Mouse (Mus musculus): ENCODE data around the gene Art2b. TPM values are rescaled to one million over a fixed set of nuclear protein-coding genes. Genes with fewer than 3 reads are reported as not detected.
"Not testable (repeated sequence)": the region's sequence is repeated elsewhere in the genome, so short reads cannot be mapped to it uniquely, and the experiment has no call there.

Gene Art2b
- total RNA-seq (2021): not detected
- long read RNA-seq, experiment 1: 0 reads
- long read RNA-seq, experiment 2: 0 reads

GRCm38 (mm10) chr7:101585408-101585807 is at the start of gene Art2b:
TSS of gene Art2b (minus strand) at chr7:101585600.
- no peak for DNase-seq

GRCm38 (mm10) chr7:101634513-101634912 is 49.1 kb upstream of the Art2b start:
- no peak for DNase-seq

- DNase-seq: no peak
These were observed 48.3 kb upstream of the Art2b start for GRCm38 (mm10) chr7:101633629-101634177.

DNA sequence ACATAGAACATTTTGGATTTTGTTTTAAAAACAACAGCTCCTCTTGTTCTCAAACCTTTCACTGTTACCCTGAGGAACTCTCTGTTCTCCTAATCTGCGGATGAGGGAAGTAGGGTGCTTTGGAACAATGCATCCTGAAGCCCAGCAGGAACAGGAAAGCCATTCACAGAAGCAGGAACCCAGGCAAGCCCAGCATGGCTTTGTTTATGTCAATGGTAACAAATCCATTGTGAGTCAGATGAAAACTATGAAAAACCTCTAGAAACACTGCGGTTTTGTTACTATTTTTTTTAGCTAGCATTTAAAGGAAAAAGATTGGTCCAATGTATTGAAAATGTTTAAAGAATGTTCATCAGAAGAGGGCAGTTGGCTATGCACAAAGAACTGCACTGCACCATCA is 43.1 kb upstream of the Art2b start:
- DNase-seq: no peak

- not testable (repeated sequence) for DNase-seq
These were observed 41.8 kb upstream of the Art2b start for GRCm38 (mm10) chr7:101627166-101627565.

DNA sequence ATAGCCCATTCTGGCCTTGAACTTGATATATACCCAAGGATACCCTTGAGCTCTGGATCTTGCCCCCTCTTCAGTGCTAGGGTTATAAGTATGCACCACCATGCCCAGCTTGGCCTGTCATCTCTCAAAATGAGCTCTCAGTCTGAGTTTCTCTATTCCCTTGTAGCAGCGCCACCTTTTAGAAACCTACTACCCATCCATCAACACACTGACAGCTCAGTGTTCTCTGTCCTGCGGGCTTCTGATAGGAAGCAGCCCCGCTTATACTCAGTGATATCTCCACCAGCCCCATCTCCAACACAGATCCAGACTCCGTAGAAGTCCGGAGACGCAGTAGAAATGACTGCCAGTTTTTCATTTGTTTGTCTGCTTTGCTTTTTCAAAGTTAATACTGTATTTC is 38.9 kb upstream of the Art2b start:
- DNase-seq: no peak

GRCm38 (mm10) chr7:101621861-101622260 is 36.5 kb upstream of the Art2b start:
- DNase-seq: not testable (repeated sequence)

GRCm38 (mm10) chr7:101620373-101620772 is 35.0 kb upstream of the Art2b start:
- peak; percentile 28 for DNase-seq

- DNase-seq: no peak
These were observed 32.9 kb upstream of the Art2b start for GRCm38 (mm10) chr7:101618273-101618672.

DNA sequence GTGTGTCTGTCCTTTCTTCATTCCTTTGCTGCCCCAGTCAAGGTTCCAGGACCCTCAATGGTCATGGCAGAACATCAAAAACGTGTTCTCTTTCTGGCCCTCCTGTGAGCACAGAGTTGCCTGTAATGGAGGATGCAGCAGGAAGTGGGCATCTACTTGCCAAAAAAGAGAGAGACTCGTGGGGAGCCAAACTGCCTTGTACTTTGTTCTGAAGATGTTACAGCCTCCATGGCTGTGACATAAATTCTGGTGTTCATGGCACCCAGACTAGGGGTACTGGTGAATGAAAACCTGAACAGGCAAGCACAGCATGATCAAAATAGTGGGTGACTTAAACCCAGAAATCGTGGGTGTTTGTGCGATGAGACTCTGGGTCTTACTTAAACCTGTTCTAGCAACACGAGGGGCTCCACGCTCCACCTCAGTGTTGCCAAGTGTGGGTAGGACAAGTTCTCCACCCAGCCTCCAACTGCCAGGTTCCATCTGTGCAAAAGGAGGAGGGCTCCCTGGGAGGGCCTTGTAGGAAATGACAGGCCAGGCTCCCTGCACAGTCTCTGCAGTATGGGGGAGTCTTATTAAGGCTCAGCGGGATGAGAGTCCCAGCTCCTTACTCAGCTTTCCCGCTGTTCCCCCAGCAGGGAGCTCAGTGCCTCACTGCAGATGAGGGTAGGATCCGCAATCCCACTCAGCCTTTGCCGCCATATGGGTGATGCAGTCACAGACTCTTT is 32.2 kb upstream of the Art2b start:
- DNase-seq: no peak

DNA sequence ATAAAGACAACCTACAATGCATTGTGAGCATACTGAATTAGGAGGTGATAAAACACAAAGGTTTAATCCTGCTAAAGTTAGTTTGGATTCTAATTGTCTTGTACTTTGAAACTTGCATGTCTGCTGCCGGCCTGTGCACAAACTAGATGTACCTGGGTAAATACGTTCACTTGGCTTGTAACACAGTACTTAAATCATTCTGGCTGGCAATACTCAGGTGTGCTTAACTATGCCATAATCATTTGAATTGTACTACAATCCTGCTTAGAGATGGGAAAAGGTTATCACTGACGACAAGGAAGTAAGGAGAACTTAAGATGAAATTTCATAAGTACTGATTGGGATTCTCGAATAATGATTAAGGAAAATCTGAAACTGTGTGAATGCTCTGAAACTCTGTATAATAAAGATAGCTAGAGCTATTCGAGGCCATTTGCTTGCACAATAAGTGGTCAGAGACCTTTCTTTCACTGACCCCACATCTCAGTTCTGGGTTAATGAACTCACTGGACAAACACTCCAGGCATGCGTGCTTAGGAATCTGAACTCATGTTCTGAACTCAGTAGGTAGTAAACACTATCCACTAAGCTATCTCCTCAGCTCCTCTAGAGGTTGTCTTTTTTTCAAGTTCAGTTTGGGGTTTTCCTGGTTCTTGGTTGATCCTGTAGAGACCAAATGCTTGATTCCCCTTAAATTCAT is 30.9 kb upstream of the Art2b start:
- DNase-seq: no peak

DNA sequence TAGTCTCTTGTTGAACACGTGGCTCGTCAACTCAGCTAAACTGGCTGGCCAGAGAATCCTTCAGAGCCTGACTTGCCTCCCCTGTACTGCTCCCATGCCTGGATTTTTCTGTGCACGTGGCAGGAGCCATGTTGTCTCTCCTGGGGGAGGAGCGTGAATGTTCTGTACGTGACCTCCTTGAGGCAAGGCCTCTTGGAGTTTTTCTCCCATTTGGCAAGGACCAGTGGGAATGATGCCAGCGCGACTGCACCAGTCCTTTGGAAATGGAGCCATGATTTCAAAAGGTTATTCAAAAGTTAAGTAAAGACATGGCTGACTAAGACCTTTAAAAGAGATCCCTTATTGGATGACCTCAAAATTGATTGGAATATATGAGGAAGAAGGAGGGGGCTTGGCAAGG is 30.0 kb upstream of the Art2b start:
- DNase-seq: no peak

DNA sequence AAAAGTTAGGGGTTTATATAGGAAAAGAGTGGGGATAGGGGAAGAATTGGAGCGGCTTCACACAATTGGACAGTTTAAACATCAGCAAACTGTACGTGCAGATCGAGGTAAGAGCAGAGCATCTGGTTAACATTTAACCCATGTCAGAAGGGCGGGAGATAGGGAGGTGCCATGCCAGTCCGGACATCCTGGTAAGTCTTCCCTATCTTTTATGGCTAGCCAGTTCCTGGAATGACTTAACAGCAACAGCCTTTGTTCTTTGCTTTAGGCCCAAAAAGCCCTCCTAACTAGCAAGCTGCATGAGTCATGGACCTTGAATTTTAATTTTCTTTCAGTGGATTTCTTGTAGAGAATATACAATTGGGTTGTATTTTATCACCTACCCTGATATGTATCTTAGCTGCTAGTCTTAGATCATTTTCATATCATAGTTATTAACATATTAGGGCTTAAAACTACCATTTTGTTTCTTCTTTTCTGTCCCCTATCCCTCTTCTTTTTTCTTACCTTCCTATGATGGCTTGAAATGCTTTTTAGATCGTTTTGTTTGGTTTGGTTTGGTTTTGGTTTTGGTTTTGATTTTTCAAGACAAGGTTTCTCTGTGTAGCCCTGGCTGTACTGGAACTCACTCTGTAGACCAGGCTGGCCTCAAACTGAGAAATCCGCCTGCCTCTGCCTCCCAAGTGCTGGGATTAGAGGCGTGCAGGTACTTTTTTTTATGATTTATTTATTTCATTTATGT is 27.6 kb upstream of the Art2b start:
- DNase-seq: not testable (repeated sequence)

- DNase-seq: no peak
These were observed 22.4 kb upstream of the Art2b start for GRCm38 (mm10) chr7:101607845-101608244.

DNA sequence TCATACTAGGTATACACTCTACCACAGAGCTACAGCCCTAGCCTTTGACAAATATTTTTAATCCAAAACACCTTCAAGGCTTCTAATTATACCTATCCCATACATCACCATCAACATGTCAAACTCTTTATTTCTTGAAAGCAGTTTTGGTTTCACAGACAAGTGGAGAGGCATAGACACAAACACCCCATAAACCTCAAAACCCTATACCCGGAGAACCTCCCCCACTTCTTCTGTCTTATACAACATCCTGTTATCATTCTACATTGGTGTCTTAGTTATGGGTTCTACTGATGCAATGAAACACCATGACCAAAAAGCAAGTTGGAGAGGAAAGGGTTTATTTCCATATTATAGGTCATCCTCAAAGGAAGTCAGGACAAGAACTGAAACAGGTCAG is 15.0 kb upstream of the Art2b start:
- DNase-seq: no peak

- no peak for DNase-seq
These were observed 13.1 kb upstream of the Art2b start for GRCm38 (mm10) chr7:101598482-101598881.

GRCm38 (mm10) chr7:101594969-101595368 is 9.6 kb upstream of the Art2b start:
- no peak for DNase-seq

DNA sequence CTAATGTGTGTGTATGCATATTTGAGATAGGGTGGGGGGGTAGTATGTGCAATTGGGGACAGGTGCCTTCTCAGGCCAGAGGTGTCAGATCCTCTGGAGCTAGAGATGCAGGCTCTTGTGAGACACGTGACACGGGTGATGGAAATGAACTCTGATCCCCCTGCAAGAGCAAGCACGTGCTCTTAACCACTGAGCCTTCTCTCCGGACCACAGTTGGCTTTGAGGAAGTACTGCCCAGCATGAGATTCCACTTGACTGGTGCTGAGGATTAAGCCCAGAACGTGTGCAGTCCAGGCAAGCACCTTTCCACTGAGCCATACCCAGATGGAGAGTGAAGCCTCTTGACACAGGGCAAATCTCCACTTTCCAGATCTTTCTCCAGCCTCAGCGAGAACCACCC is 1.1 kb downstream of the Art2b start:
- DNase-seq: not testable (repeated sequence)

DNA sequence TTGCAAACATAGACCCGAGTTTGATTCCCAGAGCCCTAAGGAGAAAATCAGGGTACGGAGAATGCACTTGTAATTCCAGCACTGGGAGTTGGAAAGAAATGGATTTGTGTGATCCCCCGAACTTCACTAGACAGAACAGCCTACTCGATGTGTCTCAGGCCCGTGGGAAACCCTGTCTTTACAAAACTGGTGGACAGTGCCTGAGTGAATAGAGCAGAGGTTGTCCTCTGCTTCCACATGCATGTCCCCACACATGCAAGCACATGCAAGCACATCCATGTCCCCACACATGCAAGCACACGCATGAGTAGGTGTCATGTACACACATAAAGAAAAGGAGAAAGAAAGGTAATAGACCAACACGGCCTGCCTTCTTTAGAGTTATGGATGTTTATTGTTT is 3.4 kb downstream of the Art2b start:
- no peak for DNase-seq

DNA sequence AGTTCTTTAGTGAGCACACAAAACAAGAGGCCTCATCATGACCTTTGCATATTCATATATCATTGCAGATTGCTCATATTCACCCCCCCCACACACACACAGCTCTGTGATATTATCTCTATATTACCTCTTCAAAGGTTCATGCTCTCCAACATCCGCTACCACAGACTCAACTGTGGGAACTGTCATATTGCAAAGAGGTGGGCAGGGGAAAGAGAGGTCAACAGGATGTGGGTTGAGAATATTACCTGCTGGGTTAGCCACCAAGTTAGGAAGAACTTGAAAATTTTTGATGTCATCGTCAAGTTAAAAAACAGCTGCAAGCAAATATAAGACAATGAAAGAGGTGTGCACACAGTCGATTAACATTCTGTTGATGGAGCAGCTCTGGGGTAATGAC is 4.5 kb downstream of the Art2b start:
- not testable (repeated sequence) for DNase-seq

DNA sequence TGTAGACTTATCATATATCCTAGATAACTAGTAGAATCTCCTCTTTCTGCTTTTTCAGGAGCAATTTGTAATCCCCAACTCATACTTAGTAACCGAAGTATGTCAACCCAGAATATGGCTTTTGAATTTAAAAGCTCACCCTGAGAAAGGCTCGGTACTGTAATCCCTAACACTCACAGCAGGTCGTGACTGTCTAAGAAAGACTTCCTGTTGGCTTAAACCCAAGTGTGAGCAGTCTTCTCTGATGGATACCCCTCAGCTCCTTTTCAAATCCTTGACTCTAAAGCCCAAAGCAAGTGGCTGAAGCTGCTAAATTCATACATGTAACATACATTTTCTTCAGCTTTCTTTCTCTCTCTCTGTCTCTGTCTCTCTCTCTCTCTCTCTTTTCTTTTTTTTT is 11.0 kb downstream of the Art2b start:
- no peak for DNase-seq

DNA sequence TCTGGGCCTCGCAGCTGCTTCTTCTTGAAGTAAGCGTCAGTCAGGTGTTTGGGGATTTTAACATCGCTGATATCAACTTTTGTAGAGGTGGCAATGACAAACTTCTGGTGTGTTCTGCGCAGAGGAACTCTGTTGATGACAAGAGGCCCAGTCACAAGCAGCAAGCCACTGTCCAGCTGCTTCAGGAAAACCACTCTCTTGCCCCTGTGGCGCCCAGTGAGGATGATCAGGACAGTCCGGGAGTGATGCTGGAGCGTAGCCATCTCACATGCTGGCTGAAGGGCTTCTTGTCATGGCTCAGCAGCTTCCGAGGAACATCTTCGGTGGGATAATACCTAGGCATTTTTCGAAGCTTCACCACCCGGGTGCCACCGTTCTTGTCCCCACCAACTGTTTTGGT is 11.8 kb downstream of the Art2b start:
- not testable (repeated sequence) for DNase-seq

DNA sequence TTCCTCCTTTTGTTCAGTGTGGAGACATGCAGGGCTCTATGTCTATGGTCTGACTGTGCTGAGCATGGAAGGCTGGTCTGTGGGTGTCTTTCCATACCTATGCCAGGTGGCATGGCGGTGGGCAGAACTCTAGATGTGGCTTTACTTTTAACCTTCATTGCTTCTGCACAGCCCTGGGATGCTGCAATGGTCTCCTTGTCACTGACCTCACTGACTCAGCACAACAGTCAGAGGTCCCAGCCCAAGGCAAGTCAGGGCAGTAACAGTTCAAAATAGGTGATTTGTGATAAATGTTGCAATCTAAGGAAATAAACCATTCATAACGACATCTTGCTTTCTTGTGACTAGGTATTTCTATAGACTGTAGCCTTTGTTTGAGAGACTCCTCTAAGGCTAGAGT is 21.3 kb downstream of the Art2b start:
- DNase-seq: no peak
